Mouse (Mus musculus): ENCODE results near the gene Zfp866.

Gene Zfp866

DNA sequence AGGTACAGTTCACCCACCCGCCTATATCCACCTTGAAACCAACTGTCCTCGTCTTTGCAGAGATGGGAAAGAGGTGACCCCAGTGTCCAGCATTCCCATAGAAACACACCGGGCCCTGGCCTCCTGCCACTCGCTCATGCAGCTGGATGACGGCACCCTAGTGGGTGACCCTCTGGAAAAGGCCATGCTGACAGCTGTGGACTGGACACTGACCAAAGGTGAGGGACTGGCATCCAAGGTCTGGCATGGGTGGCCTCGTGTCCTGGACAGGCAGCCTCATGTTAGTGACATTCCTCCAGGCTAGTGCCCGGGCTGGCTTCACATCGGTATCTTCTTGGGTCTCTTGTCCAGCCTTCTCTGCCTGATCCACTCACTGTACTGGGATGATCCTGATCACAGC, 8.3 kb upstream of the Zfp866 start:
- ATAC-seq (ENCODE audit: insufficient number of reproducible peaks, low FRiP score, low TSS enrichment) = no peak

GRCm38 (mm10) chr8:69797661-69798060, 6.7 kb upstream of the Zfp866 start:
- ATAC-seq (ENCODE audit: insufficient number of reproducible peaks, low FRiP score, low TSS enrichment) = no peak

DNA sequence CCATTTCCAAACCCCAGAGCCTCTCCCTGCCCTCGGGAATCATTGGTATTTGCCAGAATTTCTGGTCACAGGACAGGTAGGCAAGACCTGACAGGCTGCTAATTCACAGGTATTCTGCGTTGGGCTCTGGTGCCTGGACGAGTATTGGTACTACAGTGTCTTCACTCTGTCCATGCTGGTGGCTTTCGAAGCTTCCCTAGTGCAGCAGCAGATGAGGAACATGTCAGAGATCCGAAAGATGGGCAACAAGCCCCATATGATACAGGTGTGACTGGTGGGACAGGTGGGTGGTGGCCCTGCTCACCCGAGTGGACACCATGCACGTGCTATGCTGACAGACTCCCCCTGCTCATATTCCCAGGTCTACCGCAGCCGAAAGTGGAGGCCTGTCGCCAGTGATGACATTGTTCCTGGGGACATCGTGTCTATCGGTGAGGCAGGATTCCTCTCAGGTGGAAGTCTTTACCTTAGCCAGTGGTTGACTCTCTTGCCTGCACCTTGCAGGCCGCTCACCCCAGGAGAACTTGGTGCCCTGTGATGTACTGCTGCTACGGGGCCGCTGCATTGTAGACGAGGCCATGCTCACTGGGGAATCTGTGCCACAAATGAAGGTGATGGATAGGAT, 5.9 kb upstream of the Zfp866 start:
- ATAC-seq (ENCODE audit: insufficient number of reproducible peaks, low FRiP score, low TSS enrichment) = no peak

DNA sequence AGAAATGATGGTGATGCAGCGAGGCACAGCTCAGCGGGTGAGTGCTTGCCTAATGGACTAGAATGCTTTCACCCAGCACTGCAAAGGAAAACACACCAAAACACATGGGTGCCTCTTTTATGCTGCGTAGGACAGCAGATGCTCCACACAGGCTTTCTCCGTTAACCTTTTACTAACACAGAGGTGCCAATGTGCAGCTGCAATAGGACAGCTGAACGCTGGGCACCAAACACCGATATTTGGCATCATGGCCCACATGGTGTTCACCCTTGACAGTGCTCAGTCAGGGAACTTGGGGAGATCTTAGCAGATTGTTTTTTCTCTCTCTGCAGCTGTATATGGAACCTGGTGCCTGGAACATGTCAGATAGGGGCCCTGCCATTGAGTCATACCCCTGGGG, 3.9 kb upstream of the Zfp866 start:
- no peak for ATAC-seq (ENCODE audit: insufficient number of reproducible peaks, low FRiP score, low TSS enrichment)

DNA sequence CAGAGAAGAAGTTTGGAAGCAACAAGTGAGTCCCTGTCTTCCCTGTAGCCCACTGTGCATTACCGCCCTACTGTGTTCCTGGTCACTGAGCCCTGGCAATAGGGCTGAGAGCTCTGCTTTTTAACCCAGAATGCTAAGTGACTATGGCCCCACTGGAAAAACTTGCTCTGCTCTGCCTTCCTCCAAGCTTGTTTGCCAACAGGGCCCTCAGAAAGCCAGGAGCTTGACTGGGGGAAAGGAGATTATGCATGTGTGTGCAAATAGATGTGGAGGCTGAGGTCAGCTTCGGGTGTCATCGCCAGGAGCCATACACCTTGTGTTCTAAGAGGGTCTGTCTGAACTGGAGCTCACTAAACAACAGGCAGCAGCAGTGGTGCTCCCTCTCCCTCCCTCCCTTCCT, 3.1 kb upstream of the Zfp866 start:
- no peak for ATAC-seq (ENCODE audit: insufficient number of reproducible peaks, low FRiP score, low TSS enrichment)

DNA sequence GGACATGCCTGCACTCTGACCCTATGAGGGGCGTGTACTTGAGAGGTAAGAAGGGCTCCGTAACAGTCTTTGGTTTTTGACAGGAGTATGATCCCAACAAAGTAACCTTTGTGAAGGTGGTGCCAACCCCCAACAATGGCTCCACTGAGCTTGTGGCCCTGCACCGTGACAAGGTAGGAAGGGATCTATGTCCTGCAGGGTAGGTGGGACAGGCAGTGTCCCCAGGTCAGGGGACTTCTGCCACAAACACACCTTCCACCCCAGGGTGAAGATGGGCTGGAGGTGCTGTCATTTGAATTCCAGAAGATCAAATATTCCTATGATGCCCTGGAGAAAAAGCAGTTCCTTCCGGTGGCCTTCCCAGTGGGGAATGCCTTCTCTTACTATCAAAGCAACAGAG, 2.7 kb upstream of the Zfp866 start:
- no peak for ATAC-seq (ENCODE audit: insufficient number of reproducible peaks, low FRiP score, low TSS enrichment)

DNA sequence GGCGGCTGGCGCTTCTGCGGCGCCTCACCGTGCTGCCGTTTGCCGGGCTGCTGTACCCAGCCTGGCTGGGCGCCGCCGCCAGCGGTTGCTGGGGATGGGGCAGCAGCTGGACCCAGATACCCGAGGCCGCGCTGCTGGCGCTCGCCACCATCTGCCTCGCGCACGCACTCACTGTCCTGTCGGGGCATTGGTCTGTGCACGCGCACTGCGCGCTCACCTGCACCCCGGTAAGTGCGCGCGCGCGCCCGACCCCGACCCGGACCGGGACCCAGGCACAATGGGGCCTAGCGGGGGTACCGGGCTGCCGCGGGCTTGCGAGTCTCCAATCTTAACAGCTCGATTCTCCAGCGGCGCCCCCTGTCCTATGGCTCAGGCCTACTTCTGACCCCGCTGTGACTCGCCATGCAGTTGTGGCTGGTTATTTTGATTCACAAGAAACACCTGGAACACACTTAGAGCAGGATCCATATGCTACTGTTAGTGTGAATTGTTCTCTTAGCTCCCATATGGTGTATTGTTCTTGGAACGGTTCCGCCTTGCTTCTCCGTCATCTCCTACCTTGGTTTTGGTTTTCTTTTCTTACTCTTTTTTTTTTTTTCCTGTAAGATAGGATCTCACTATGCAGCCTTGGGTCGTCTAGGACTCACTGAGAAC, 564 bp upstream of the Zfp866 start:
- ATAC-seq (ENCODE audit: insufficient number of reproducible peaks, low FRiP score, low TSS enrichment) = peak; percentile 46

- no peak for ATAC-seq (ENCODE audit: insufficient number of reproducible peaks, low FRiP score, low TSS enrichment)
Observed at GRCm38 (mm10) chr8:69790364-69790763, 614 bp downstream of the Zfp866 start.

DNA sequence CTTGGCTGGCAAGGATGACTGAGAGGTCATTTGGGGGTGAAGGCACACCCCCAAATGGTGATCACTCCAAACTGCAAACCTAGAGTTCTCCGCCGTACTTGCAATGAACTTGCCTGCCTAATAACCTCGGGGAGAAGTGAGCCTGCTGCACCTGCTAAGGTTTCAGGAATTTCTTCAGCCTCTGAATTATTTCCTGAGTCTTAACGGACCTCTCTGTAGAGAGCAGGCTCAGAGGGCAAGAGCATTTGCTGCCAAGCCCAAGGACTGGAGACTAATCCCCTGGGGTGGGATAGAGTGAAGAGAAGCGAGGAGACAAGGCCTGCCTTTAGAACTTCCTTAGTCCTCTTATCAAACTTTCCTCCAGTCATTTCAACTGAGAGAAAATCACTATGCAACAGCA, 1.2 kb downstream of the Zfp866 start:
- ATAC-seq (ENCODE audit: insufficient number of reproducible peaks, low FRiP score, low TSS enrichment) = no peak

DNA sequence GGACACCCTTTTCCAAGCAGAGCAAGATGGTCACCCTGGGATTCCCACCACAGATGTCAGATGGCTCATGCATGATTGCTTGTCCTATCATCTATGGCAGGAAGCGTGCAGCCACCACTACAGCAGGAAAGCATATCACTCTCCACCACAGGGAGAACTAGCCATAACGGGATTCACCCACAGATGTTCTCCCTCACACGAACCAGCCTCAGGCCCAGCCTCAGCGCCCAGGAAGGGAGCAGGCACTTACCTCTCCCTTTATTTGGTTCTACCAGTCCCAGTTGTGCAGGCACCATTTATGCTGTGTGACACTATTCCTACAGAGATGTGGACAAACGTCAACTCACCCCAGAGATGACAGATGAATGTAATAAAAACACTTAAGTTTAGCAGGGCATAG, 1.9 kb downstream of the Zfp866 start:
- no peak for ATAC-seq (ENCODE audit: insufficient number of reproducible peaks, low FRiP score, low TSS enrichment)

- ATAC-seq (ENCODE audit: insufficient number of reproducible peaks, low FRiP score, low TSS enrichment) = no peak
Observed at GRCm38 (mm10) chr8:69777111-69777510, 13.9 kb downstream of the Zfp866 start.

- no peak for ATAC-seq (ENCODE audit: insufficient number of reproducible peaks, low FRiP score, low TSS enrichment)
Observed at GRCm38 (mm10) chr8:69775149-69775534, 15.8 kb downstream of the Zfp866 start.

DNA sequence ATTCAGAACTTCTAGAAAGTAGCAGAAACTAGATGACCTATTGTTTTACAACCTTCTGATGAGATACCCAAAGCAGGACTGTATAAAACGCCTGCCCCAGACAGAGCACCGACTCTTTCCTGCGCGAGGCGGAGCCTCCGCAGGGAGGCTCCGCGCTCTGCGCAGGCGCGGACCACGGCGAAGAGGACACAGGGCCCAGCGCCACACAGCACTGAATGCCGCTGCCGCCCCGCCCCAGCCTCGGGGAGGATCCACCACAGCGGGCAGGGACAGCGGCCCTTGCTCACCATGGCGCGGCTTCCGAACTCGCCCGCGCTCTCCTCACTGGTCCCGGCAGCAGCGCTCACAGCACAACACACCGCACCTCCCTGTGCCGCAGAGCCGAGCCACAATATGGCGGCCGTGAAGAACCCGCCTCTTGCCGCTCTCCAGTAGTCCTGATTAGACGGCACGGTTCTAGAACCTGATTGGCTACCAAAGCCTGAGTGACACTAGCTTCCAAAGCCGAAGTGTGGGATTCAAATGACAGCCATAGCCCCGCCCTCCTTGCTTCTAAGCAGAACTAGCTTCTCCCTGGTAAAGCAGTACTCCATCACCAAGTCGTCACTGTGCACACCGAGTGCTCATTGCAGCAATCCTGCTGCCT, 16.4 kb downstream of the Zfp866 start, which contains the start of gene Gm20422:
Gene Gm20422, minus strand, starts transcription at position 384 of the 646 bp plus-strand sequence.
- peak; percentile 100 for ATAC-seq (ENCODE audit: insufficient number of reproducible peaks, low FRiP score, low TSS enrichment)

- ATAC-seq (ENCODE audit: insufficient number of reproducible peaks, low FRiP score, low TSS enrichment) = no peak
Observed at GRCm38 (mm10) chr8:69772106-69772505, 18.9 kb downstream of the Zfp866 start.

DNA sequence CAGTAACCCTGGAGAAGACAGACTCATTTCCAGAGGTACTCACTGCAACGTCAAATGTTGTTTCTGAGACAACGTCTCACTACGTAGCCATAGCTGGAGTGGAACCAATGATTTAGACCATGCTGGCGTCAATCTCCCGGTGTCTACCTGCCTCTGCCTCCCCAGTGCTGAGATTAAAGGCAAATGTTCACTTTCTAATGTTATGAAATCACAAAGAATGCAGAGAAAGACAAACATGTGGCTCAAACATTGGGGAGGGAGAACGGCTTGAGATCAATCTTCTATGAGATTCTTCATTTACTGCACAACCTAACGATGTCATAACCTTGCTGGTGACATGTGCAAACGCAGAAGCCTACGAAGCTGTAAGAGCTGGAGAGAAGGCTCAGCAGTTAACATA, 19.8 kb downstream of the Zfp866 start:
- ATAC-seq (ENCODE audit: insufficient number of reproducible peaks, low FRiP score, low TSS enrichment) = no peak

- no peak for ATAC-seq (ENCODE audit: insufficient number of reproducible peaks, low FRiP score, low TSS enrichment)
Observed at GRCm38 (mm10) chr8:69761814-69762445, 29.0 kb downstream of the Zfp866 start.

DNA sequence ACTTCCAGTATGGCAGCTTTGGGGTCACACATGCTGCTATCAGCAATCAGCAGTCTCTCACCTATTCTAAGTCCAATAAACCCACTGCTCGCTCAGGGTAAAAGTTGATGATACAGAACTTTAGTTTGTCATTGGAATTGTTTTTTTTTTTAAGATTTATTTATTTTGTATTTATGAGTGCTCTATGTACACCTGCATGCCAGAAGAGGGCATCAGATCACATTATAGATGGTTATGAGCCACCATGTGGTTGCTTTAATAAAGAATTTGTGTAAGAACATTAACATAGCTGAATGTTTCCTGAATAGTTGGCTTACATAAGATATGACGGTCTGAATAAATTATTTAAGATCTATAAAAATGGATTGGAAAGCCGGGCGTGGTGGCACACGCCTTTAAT, 32.7 kb downstream of the Zfp866 start:
- ATAC-seq (ENCODE audit: insufficient number of reproducible peaks, low FRiP score, low TSS enrichment) = no peak

DNA sequence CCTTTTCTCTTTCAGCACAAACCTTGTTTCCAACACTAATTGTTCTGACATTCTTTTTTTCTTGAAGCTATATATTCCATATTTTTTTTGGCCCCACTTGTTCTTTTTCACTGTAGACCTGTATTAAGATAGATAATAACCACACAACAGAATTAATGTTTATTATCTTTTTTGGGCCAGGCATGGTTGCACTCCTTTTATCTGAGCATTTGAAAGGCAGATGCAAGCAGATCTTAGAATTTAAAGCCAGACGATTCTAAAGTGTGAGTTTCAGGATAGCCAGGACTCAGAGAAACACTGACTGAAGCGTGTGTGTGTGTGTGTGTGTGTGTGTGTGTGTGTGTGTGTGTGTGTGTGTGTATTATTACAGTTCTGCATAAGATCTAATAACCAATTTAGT, 38.5 kb downstream of the Zfp866 start:
- no peak for ATAC-seq (ENCODE audit: insufficient number of reproducible peaks, low FRiP score, low TSS enrichment)

- peak; percentile 99 for ATAC-seq (ENCODE audit: insufficient number of reproducible peaks, low FRiP score, low TSS enrichment)
Observed at GRCm38 (mm10) chr8:69749544-69750454, 41.2 kb downstream of the Zfp866 start, which contains the start of gene Zfp963. TSS of gene Zfp963 (minus strand) at chr8:69749970.

DNA sequence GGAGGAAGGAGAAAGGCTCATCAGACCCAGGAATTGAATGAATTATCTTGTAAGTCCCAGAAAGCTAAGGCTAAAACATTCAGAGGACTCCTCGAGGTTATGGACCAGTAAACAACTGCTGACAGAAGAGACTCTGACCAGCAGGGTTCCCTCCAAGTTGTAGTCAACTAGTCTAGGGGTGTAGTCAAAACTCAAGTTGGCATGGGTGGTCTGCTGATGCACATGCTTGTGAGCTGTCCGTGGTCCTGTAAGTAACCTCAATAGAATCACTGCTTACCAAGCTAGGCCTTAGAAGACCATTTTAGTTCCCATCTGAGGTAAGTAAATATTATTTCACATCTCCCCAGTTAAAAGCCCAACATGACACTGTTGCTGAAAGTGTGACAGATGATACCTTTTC, 49.7 kb downstream of the Zfp866 start:
- no peak for ATAC-seq (ENCODE audit: insufficient number of reproducible peaks, low FRiP score, low TSS enrichment)
